Mouse (Mus musculus): ENCODE data around the gene 4921504E06Rik.
A peak's percentile ranks its signal among the peaks of the same experiment; 100 is the strongest.

The 4921504E06Rik gene

DNA sequence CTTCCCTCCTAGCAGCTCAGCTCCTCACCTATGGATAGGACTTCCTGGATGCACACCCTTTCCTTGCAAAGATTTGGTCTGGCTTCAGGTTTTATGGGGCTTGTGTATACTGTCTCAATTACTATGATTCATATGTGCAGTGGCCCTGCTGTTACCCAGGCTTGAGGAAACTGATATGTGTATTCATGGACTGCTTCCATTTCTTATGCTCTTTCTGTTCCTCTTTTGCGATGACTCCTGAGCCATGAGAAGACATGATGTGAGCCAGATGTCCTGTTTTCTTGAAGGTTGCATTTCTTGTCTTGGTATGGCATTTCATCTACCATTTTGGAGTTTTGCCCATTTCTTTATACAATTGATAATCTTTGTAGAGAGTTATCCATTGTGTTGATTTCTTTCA is 48.0 kb downstream of the 4921504E06Rik start:
- no peak for DNase-seq (ENCODE audit: low read depth, low spot score)

DNA sequence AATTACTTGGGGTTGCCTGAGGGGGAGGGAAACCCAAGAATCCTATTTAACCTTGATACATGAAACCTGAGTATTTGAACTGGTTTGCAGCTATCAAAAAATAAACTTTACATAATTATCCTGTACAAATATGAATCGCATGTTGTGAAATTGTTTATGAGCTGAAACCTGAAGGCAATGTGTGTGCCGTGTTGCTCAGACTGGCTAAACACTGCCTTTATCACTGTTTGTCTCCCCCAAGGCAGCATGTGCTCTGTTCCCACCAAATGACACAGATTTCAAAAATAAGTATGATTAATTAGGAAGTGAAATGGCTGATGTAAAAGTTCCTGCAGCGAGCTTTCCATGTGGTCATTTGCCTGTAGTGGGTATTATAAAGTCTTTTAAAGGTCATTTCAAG is 63.5 kb downstream of the 4921504E06Rik start:
- no peak for DNase-seq (ENCODE audit: low read depth, low spot score)

DNA sequence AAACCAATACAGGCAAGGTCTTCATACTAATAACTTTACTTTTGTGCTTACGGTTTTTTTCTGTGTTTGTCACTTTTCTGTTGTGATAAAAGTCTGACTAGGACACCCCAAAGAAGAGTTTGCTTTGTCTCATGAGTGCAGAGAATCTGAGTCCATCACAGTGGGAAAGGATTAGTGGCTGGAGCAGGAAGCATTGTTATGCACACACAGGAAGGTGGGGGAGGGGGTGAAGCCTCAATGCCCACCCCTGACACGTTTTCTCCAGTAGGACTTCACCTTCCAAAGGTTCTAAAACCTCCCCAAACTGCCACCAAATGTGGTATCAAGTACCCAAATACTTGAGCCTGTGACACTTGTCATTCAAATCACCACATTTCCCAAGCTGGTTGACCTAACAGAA is 91.8 kb downstream of the 4921504E06Rik start:
- no peak for DNase-seq (ENCODE audit: low read depth, low spot score)

DNA sequence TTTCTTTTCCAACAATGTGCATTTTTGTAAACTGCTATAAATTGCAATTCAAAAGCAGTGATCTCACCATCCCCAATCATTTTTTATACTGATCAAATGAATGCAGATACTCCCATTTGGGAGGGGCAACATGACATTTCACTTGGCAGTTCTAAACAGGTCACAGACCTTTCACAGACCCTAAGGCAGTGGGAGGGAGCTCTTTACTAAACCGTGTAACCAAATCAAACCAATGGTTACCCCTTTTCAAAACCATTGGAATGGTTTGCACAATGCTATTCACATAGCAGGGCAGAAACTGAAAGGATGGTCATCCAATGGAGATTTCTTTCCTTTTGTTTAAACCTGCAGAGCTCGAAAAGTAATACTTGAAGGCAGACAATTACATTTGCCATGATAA is 94.9 kb downstream of the 4921504E06Rik start:
- DNase-seq (ENCODE audit: low read depth, low spot score), result no peak

DNA sequence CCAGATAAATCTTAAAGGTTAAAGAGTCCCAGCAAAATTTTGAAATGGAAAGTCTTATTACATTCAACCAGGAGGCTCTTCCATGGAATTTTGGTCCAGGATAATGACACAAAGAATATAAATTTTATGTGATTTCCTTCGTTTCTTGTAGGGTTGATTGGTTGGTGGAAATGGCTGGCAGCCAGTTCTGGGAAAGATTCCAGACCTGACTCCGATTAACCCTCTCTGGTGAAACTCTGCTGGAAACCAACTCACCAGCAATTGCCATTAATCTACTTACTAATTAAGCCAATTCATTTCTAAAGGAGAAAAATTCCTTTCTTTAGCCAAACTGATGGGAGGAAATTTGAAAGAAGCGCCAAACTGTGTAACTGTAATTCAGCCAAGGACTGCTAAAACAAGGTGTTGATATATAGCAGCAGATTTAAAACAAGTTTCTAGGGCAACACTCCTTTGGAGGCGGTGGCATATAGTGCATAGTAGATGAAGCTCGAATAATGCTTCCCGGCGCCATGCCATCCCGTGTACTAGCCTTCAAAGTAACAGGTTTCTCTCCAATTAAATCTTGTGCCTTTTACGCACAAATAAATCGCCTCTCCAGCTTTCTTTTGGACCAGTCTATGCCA is 97.7 kb downstream of the 4921504E06Rik start:
- DNase-seq (ENCODE audit: low read depth, low spot score), result peak; percentile 5

DNA sequence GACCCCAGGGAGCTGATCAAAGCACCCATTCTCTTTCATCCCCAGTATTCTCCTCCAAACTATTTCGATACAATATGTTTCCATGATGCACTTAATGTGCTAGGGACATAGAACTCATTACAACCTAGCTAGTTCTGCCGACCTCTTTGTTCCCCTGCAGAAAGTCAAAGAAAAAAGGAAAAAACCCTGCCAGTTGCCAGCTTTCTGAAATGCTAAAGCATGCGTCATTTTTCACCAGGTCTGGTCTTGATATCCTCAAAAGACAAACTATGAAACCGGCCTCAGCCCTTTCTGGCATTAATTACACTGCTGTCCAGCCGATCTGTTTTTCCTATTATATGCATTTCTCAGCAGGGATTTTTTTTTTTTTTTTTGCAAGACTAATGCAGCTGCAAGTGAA is 98.5 kb downstream of the 4921504E06Rik start:
- DNase-seq (ENCODE audit: low read depth, low spot score), result no peak

DNA sequence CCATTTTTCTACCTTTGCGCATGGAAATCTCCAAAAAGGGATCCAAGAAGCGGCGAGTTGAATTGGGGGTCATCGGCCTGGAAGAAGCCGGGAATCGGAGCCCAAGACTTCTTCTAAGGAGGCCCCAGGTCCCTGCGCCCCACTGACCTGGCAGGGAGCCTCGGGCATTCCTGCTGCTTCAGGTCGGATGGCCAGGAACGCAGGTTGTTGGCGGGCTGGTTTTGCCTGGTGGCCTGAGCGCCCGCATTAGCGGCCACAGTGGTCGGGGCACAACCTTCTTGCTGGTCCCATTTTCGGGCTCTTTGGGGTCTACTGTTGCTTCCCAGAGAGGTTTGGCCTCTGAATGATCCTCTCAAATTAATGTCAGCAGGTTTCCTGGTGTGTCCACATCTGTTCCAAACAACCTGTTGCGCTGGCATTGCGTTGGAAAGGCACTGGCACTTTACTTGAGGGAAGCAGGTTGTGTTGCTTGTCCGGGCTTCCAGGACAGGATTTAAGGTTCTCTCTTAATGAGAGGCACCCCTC is 101.1 kb downstream of the 4921504E06Rik start:
- no peak for DNase-seq (ENCODE audit: low read depth, low spot score)

DNA sequence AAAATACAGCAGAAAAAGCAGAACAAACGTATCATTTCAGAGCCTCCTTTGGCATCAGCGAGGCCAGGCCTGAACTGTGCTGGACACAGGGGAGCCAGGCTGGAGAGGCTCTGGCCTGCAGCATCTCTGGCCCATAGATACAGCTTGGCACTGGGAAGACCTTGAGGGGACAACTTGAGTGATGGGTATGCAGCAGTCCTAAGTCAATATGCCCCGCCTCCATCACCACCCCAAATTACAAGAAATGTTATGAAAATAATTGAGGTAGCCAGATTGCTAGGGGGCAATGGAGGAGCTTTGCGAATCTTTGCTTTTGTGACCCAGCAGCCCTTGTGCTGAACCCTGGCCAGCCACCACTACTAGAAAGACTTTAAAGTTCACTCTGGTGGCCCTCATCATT is 104.4 kb downstream of the 4921504E06Rik start:
- DNase-seq (ENCODE audit: low read depth, low spot score), result no peak

DNA sequence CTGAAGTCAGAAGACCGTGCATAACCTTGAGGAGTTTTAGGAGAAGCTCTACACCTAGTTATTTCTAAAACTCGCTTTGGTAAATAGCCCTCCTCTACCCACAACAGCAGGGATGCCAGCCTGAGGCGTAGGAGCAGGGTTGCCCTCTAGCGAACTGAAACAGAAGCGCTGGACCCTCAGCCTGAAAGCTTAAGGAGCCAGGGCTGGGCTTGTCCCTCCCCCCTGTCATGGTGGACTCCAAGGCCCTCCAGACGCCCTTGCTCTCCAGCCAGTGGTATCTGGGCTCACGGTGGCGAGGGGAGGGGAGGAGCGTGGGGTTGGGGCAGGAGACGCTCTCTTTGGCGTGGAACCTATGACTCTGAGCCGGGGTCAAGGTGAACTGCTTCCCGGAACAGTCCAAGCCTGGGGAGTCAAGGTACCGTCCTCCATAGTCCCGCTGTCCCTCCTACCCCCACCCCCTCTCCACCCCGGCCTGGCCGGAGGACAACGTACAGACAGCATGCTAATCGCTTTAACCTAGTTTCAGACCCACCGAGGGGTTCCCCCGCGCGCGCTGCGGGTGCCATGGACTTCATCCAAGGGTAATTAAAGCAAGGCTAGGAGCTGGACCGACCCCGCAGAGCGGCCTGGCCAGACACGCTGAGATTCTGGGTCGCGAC is 105.5 kb downstream of the 4921504E06Rik start:
- DNase-seq (ENCODE audit: low read depth, low spot score), result no peak

DNA sequence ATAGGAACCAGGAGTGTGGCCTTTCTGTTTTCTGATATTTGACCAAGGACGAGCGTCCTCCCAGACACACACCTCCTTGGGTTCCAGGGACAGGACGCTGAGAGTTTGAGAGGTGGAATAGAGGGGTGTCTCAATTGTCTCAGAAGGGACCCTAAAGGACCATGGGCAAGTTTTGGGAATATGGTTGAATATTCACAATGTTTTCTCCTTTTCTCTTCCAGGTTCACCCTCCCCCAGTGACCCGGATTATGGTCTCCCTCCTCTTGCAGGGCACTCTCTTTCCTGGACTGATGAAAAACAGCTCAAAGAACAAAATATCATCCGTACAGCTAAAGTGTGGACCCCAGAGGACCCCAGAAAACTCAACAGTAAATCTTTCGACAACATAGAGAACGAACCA is 107.0 kb downstream of the 4921504E06Rik start:
- no peak for DNase-seq (ENCODE audit: low read depth, low spot score)

DNA sequence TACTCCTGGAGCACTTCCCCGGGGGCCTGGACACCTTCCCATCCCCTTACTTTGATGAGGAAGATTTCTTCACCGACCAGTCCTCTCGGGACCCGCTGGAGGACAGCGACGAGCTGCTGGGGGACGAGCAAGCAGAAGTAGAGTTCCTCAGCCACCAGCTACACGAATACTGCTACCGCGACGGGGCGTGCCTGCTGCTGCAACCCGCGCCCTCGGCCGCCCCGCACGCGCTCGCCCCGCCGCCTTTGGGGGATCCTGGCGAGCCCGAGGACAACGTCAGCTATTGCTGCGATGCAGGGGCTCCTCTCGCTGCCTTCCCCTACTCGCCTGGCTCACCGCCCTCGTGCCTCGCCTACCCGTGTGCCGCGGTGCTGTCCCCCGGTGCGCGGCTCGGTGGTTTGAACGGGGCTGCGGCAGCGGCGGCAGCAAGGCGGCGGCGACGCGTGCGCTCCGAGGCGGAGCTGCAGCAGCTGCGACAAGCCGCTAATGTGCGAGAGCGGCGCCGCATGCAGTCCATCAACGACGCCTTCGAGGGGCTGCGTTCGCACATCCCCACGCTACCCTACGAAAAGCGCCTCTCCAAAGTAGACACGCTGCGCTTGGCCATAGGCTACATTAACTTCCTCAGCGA is 107.7 kb downstream of the 4921504E06Rik start:
- no peak for DNase-seq (ENCODE audit: low read depth, low spot score)

DNA sequence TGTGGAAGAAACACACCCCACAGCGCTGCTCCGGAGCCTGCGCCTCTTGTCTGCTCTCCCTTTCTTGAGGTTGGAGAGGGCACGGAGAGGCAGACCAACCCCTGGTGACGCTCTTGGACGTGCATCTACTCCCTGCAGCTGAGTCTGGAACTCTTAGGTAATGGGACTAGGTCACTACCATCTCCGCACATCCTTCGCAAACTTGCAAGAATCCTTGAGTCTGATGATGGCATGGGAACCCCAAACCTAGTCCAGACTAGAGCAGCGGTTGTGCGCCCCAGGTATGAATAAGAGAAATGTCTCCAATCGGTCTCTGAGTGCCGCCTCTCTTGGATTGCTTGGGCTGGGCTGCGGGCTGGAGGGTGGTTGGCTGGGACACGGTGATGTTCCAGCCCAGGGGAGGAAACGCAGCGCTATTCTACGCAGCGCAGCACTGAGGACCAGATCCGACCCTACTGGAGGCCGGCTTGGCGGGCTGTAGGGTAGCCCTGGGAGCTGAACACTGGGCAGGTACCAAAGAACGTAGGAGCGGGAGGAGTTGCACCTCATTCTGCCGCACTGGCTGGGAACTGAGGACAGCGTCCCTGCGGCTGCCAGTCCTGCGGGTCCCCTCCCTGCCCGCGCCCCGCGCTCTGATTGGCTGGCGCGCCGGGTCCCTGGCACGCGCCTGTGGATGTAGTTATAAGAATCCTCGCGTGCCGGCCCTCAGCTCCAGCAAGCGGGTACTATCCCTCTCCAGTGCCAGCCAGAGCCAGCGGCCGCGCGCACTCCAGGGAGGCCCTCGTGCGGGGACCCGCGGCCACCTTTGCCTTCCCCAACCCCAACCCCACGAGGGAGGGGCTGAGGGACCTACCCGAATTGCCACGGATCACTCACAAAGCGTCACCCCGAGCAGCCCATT is 108.5 kb downstream of the 4921504E06Rik start, which contains the start of gene Ptf1a:
Gene Ptf1a, plus strand, starts transcription at position 733 of the 901 bp plus-strand sequence.
- DNase-seq (ENCODE audit: low read depth, low spot score), result no peak

DNA sequence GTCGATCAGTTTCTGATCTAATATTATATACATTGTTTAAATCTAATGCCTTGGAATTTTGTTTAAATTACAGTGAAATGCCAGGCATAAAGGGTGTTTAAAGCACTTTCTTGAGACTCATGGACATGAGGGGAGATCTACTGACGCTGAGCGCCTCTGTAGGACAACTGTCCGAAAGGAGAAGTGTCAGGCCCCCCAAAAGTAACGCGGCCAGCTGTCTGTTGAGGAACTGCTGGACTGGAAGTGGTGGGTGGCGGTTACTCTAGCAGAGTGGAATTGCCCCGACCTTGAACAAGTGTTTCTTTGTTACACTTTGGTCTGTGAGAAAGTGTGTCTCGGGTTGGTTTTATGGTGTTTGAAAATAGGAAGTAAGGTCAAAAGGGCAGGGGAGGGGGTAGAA is 109.4 kb downstream of the 4921504E06Rik start:
- DNase-seq (ENCODE audit: low read depth, low spot score), result no peak

DNA sequence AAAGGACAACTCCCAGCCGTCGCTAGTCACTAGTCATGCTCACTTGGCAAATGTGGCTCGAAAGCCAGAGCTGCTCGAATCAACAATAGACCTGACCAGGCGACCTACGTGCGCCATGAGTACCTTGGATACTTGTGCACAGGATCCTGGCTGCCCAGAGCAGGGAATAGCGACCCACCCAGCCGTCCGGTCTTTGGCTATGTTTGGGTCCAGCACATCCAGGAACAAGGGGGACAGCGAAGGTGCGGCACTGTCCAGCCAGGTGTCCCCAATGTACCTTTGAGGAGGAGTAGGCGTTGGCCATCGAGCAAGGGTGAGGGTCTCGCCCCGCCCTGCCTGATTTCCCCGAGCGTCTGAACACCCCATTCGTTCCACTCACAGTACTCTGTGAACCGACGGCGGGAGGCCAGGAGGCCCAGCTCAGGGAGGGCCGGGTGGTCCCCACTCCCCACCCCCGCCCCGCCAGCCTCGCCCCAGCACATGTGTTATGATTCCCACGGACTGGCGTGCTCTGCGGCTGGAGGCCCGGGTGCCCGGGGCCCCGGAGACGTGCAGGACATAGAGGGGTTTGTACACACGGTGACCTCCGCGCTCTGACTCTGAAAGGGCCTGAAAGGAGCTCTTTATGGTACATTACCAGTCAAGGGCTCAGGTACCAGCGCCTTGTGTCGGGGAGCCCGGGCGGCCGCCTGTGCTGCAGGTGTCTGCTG is 121.9 kb downstream of the 4921504E06Rik start:
- DNase-seq (ENCODE audit: low read depth, low spot score), result no peak

DNA sequence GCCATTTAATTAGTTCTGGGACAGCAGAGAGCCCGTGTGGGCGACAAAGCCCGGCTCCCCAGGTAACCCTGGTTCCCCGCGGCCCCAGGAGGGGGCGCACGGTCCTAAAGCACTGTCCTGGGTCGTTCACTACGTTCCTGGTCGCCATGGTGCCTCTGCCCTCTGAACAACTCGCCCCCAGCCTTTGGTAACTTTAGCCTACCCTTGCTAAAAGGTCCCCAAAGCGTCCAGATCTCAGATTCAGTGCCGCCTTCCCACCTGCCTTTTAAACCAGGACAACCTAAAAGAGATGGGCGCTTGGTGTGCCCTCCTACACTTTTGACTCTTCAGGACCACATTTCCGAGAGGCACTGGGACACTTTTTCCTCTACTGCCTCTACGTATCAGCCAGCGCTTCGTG is 122.5 kb downstream of the 4921504E06Rik start:
- DNase-seq (ENCODE audit: low read depth, low spot score), result no peak

DNA sequence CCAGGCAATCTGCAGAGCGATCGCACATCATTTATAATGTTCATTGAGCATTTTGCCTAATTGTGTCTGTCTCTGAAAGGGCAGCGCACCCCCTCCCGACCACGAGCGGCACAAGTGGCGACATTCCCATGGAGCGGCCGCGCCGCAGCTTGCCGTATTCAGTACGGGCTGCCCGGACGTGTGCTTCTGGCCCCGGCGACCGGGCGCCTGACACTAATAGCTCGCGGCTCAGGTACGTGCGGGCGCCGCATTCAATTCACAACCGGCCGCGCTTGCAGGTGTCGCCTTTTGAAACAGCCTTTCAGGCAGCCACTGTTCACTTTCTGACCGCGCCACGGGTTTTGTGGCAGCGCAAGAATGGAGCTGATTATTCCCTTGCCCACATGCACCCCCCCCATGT is 123.0 kb downstream of the 4921504E06Rik start:
- DNase-seq (ENCODE audit: low read depth, low spot score), result no peak

DNA sequence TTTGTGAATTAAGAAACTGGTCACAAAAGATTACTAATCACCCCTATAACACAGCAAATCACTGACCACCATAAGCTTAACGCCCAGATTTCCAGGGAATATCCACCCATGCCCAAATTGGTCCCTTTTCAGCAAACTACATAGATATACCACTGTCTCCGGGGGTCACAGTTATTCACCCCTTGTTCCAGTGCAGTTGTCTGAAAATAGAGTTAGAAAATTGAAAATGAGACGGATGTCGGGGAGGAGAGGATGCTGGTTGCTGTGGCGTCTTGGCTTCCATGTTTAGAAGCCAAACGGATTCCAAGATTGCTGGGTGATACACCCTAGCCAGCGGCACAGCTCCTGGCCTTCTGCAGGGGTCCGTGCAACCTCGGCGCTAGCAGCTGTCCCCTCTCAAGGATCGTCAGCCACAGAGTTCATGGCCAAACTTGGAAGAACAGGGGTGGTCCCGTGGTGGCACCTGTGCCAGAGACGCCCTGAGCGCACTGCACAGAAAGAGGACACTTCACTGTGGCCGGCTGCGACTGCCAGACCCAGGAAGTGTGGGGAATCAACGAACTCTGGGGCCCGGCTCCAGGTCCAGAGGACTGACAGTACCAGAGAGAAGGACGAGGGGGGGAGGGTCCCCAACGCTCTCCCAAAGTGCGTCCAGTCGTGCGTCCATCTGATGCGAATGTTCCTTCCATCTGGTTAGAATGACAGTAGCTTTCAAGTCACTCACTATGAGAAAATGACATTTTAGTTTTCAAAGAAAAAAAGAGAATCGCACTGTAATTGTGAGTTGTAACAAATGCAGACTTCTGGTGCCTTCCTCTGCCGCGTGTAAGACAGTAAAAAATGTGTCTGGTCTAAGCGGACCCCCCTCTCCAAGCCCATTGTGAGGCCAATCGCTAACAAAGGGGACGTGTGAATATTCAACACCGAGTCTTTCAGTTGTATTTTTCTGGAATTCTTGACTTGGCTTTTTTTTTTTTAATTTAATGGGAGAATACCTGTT is 123.7 kb downstream of the 4921504E06Rik start:
- no peak for DNase-seq (ENCODE audit: low read depth, low spot score)

DNA sequence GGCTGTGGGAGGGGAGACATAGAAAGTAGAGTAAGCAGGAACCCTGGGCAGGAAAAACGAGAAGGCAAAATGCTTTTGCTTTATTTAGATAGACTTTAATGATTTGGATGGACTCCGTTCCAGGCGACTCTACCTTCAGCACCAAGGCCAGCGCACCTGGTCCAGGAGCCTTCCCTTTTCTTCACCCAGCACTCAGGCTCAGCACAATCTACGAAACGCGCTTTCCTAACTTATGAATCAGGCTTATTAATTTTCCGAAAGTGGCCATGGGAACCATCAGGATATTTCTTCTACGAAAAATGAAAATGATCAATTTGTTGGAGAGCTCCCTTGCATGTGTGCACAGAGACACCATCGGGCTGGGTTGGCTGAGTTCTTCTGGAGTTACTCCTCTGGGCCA is 124.7 kb downstream of the 4921504E06Rik start:
- DNase-seq (ENCODE audit: low read depth, low spot score), result no peak

DNA sequence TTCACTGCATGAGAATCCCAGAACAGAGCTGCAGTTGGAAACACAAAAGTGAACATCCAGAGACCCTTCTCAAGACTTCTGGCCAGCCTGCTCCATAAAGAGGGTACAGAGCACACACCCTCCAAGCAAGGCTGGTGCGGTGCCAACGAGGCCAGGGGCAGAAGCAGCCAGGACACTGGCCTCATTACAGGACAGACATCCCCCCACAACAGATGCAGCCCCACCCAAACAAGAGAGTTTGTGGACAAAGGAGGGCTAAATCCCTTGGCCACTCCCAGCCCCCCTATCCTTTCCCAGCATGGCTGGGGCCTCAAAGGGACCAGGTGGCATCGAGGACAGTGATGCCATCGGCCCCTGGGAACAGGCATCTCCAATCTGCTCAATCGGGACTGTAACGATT is 130.6 kb downstream of the 4921504E06Rik start:
- no peak for DNase-seq (ENCODE audit: low read depth, low spot score)

DNA sequence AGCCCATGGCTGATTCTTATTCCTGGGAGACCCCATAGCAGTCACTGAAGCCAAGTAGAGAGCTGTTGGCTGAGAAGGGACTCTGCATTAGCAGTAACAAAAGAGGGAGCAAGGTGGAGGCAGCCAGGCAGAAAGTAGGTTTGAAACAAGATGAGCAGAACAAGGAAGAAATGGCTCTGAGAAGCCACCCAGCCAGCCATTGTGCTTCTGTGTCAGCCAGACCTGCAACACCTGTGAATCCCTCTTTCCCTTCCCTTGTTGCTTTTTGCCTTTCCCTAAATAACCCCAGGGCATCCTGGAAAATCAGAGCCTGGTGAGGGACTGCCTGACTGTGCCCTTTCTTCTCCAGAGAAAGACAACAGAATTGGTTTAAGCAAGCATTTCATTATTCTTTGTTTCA is 131.5 kb downstream of the 4921504E06Rik start:
- no peak for DNase-seq (ENCODE audit: low read depth, low spot score)
